Mouse (Mus musculus) cerebellum, postnatal 10 days (tissue): ENCODE measurements at regions not wholly inside any gene's neighbourhood (a gene's known extent, or its start where the extent isn't known, plus 50 kb on each side); places are given as distances from the start of the nearest gene placed in this dataset.

Experiments
- DNase-seq, 2 experiments: peaks; one replicate each; pipeline ENCODE4 v3.0.0; 2021; ENCODE audit warnings: mixed read lengths in 2 of 2

DNA sequence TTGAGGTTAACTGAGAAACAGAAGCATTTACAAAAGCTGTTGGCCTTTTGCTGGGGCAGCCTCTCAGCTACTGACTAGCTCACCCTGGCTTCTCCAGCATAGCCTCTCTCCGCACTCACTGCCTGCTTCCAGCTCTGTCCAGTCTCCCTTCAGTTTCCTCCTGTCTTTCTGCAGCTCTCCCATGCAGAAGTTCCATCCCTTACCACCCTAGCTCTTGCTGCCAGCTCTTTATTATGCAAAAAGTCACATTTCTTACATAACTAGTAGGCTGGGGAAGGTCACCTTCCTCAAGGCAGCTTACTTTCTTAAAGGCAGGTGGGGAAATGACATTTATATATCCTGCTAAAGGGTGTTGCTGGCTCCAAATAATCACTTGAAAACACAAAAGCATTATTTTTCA is 91.1 kb upstream of the Prok2 start:
- DNase-seq, result no peak

DNA sequence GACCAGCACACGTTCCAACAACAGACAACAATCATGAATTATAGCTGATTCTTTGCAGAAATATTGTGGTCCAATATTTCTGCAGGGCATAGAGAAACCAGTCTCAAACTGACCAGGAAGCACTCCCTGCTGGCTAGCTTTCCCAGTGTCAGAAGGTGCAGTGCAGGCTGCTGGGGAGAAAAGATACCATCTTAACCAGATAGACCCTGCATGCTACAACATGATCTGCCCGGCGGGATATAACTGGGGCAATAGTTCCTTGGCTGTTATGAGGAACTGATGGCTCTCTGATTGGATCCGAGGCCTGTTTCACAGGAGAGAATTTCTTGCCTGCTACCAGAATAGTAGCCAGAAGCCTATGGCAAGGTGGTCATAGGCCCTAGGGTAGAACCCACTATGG is 86.9 kb upstream of the Prok2 start:
- DNase-seq, result no peak

DNA sequence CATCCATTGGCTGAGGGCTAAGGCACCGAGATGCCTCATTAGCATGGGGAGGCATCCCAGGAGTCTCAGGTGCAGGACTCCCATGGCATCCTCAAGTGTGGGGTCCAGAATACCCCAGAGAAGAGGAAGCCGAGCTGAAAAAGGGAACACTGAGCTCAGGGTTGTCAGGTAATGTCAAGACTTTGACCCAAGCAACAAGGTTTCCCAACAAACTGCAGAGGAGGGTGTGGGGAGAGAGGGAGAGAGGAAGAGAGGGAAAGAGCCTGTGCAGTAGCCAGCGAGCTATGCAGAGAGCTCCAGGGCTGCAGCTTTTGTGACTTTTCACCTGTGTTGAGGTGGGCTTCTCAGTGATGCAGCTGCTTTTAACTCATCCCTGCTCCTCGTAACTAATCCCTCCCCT is 85.7 kb upstream of the Prok2 start:
- DNase-seq, result no peak

DNA sequence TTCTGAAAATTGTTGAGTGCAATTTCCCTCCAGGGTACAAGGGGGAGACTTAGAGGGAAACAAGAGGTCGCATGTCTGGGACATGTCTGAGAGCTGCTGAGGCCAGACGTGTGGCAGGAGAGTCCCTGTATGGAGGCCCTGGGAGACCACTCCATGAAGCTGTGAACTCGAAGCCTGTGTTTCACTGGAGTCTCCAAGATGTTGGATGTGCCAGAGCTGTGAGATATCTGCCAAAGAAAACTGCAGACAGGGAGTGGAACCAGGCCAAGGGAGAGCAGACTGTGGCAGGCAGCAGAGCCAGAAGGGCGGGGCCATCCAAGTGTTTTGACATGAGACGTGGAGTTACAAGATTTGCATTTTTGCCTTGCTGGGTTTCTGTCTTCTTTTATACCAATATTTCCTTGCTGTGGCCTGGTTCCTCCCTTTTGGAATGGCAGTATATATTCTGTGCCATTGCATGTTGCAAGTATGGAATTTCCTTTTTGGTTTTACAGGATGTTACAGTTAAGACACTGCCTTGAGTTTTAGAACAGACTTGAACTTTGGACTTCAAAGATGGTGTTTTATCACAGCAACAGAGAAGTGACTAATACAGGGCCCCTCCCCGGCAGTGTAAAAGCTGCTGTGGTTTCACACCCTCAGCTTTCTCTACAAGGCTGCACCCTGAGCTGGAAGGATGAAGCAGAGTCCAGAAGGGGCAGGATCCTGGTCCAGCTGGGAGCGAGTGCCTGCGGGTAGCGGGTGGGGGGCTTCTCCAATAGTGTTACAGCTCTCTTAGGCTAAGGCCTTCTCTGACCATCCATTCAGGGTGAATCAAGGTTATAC is 85.0 kb upstream of the Prok2 start:
- peak; percentile 88 to 92 for DNase-seq

DNA sequence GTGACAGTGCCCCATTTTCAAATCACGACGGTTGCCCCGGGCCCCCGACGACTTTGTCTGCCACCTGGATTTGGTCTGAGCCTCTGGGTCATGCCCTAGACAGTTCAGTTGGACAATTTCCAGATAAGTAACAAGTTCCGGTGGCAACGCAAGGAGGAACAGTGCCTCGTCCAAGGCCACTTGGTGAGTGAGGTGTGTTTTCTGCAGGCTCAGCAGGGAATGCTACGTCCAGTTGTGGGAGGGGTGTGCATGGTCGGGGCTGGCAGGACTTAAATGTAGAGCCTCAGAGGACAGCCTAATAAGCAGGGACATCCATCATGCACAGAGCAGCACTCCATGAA is 78.7 kb upstream of the Prok2 start:
- no peak for DNase-seq

DNA sequence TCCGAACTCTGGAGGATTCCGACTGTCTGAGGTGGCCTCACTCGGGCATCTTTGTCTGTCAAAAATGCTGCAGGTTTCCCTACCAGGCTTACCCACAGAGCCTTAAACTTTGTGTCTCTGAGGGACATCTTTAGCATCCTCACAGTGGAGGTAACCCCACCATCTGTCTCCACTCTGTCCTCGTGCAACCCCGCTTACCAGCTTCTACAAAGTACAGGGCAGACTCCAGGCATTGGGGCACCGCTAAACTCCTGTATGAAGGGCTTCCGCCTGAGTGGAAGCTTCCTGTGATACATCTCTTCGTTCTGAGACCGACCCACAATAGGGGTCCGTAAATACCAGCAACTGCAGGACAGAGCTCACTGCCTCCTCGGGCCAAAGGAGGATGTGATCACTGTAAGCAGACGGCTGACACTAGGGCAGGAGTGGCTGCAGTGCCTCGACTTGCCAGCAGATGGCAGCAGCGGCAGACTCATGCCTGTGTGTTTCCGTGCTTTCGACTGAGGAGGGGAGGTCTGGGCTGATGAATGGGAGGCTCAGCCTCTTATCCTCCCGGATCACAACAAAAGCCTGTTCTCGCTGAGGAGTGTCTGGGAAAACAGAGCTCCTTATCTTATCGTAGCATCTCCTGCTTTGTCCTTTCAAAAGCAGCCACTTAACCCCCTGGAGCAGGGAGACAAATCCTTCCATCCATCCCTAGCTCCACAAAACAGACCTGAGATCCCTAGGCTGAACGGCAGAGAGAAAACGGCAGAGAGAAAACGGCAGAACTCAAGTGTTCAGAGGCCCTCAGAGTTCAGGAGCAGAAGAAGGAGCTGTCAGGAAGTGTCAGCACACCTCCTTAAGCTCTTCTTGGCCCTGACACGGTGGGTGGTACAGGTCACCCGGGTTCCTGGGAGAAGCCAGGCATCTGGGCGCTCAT is 78.1 kb upstream of the Prok2 start:
- peak; percentile 97 to 99 for DNase-seq

DNA sequence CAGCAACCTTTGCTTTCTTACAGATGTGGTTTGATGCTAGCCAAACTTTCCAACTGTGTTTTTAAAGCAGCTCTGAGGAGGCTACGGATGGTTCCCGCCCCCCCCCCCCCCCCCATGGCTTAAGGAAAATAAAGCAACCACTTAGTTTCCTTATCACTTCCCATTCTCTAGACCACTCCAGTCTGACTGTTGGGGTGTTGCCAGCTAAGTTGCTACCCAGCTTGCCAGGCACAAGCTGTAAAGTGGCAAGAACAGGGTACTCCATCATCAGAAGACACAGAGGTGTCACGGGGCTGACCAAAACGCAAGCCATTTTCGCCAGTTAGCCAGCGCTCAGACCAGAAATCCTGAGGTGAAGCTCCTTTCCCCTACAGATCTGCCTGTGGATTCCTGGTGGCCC is 74.7 kb upstream of the Prok2 start:
- DNase-seq, result no peak

DNA sequence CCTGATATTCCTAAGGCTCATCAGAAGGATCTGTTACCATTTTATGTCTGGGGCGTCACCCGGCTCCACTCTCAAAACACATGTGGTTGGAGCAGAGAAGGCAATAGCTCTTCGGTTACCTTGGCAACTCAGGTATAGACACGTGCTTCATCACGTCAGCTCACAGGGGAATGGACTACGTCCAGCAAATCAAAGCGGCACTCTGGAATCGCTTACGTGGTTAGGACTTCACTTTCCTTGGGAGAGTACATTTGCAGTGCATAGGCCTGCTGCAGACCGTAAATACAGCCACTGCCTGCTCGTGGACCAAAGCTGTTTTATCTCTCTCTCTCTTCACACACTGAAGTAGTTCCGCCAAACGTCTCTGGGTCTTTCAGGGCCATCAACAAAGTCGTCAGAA is 74.1 kb upstream of the Prok2 start:
- DNase-seq, result no peak

DNA sequence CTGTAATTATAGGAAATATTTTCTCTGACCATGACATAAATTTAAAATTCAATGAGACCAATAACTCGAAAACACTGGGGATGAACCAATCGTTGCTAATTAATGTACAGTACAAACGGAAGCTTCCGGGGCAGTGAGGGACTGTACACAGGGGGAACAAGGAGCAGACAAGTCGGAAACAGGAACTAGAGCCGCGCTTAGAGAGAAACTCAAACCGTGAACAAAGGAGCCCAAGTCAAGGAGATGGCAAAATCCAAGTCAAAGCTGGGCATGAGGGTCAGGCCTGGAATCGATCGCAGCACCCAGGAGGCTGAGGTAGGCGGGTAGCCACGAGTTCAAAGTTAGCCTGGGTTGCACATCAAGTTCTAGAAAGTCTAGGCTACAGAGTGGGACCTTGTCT is 70.2 kb upstream of the Prok2 start:
- no peak for DNase-seq

DNA sequence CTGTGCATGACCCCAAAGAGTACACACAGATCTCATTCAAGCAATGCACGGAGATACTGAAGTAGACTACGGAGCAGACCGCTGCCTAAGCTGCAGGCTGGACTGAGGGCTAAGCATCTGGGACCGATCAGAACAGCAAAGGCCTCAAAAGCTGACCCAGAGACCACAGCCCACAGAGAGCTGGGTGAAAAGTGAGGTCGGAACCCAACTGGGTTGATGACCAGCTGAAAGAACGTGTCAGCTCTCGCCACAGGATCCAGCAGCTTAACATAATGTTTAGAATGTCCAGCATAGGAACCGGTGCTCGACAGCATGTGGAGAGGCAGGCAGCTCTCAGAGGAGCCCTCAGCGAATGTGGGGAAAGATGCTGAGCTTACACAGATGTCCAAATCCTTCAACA is 67.4 kb upstream of the Prok2 start:
- DNase-seq, result no peak

DNA sequence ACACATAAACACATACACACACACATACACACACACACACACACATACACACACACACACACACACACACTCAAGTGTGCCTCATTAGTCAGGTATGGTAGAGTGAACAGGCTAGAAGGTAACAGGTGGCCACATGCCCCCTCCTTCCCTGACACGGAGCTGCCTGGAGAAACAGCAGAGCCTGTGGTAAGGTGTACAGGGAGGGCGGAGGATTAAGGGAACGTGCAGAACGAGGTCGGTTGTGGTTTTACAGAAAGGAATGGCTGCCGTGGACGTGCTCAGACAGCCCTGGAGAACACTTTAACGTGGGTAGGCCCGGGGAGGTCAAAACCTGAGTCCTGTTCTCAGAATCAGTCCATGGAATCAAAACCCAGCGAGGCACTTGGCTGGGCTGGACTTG is 66.2 kb upstream of the Prok2 start:
- no peak for DNase-seq

DNA sequence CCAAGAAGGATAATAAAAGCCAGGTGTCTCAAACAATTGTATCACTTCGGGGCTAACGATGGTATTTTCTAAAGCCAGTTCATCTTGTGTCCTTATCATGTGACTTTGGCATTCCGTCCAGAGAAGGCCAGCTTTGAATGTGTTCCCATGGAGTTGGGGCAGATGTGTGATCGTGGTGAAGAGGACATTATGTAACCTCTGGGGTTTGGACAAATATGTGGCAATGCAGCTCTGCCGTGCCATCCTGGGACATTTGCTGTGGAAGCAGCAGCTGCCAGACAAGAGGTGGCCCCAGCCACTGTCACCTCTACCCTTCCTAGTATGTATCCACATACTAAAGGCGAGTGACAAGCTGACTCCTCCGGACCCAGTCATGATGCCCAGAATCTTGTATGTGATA is 60.8 kb upstream of the Prok2 start:
- DNase-seq, result no peak

DNA sequence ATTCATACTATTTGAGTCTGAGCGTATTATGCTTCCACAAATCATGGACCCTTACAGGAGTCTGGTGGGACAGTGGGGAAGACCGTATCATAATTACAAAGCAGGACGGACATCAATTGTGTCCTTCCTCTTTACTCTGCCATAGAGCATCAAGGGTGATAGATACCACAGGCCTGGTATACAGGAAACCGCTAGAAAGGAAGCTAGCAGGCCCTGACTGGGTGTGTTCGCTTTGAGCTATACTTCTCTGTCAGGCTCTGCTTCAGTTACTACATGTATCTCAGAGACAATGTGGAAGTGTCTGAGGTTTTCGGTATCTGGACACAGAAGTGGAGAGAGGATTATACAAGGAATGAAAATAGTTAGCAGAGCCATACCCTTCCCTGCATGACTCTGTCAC is 59.0 kb upstream of the Prok2 start:
- DNase-seq, result no peak

DNA sequence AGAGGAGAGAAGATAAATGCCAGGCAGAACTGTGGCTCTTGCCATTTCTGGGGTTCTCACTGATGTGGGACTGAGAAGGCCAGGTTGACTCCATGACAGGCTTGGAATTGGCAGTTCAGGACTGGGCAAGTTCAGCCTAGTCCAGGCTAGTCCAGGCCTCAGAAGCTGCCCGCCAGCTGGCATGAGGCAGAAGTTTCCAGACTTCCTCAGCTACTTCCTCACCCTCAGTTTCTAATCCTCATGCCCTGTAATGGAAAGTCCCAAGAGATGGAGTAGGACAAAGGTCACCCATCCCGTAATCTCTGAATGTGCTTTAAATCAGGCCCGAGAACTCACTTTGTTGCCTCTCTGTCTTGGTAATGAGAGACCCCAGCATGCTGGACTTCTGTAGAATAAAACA is 58.6 kb upstream of the Prok2 start:
- no peak for DNase-seq

DNA sequence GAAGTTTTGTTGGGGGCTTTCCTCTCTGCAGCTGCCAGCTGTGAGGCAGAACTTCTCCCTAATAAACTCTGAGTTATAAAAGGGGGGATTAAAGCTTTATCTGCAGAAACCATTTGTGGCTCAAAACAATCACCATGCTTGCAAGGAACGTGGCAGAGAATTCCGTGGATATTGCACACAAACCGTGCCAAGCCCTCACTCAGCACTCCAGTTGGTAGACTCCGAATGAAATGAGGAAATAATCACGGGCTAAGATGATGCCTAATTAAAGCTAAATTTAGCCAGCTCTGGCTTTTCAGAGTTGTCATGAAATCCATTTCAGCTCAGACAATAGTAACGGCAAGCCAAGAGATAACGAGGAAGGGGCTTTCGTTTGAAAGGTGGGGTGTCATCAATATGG is 58.1 kb upstream of the Prok2 start:
- DNase-seq, result no peak

DNA sequence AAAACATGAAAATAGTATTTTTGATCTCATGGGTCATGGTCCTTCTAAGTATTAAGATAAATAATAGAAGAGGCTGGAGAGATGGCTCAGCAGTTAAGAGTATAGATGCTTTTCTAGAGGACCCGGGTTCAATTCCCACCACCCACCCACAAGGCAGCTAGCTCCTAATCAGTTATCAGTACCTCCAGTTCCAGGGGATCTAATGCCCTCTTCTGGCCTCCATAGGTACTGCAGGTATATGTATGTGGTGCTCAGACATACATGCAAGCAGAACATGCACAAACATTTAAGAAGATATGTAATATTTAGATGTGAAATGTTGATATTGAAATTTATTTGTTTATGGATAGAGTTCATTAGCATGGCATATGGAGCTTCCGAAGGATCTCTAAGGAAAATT is 56.8 kb upstream of the Prok2 start:
- peak; percentile 48 to 58 for DNase-seq
